Mouse (Mus musculus) cerebellum, adult 2 months (tissue): Measurements from ENCODE around the gene Trpv5. TPM values are rescaled to one million over a fixed set of nuclear protein-coding genes. Genes with fewer than 3 reads are reported as not detected.

Source experiments
- DNase-seq, 2 experiments: peaks; one replicate each; pipeline ENCODE4 v3.0.0; 2021
- H3K27ac ChIP-seq: fragments of 200-500 bp; 2 replicates; pipeline ENCODE4 v1.5.1; 2012; ENCODE audit warnings: low read length, control low read depth, inconsistent platforms; ENCODE audit not compliant: insufficient read depth
- H3K27me3 ChIP-seq: fragments of 200-500 bp; 2 replicates; pipeline ENCODE4 v1.6.1; 2012; ENCODE audit warnings: inconsistent platforms, mild to moderate bottlenecking, low read length, moderate library complexity; ENCODE audit not compliant: control insufficient read depth, insufficient read depth
- H3K4me1 ChIP-seq: fragments of 200-500 bp; 2 replicates; pipeline ENCODE4 v1.6.1; 2011; ENCODE audit warnings: low read length; ENCODE audit not compliant: control insufficient read depth, insufficient read depth
- H3K4me3 ChIP-seq: fragments of 200-500 bp; replicated peaks from 2 replicates; pipeline ENCODE3; 2011; ENCODE audit warnings: mild to moderate bottlenecking, low read depth, low read length, control low read depth; ENCODE audit not compliant: insufficient read depth
- CTCF ChIP-seq: fragments of 200-500 bp; IDR thresholded peaks from 2 replicates; pipeline ENCODE4 v1.5.1; 2011; ENCODE audit warnings: low read depth, mild to moderate bottlenecking, control low read depth, low read length, moderate library complexity, borderline replicate concordance; ENCODE audit not compliant: insufficient read depth
- POLR2A ChIP-seq: fragments of 200-500 bp; IDR thresholded peaks from 2 replicates; pipeline ENCODE4 v1.6.1; 2011; ENCODE audit warnings: low read length, control low read depth, borderline replicate concordance; ENCODE audit not compliant: insufficient read depth
- WGBS: fragments of 180-500 bp; shearing (Covaris S2); methylation state at CpG from one replicate; pipeline ENCODE4 v1.1.7; 2018; 5-methylcytosine and 5-hydroxymethylcytosine counted together
- polyA plus RNA-seq: library from polyadenylated mRNA; depleted of rRNA; stranded (reverse); fragments of >200 nt; gene quantifications from 2 replicates; pipeline ENCODE4 v1.2.3, GENCODE M21; 2012

Trpv5 gene
- polyA plus RNA-seq, 1 experiment: not detected

DNA sequence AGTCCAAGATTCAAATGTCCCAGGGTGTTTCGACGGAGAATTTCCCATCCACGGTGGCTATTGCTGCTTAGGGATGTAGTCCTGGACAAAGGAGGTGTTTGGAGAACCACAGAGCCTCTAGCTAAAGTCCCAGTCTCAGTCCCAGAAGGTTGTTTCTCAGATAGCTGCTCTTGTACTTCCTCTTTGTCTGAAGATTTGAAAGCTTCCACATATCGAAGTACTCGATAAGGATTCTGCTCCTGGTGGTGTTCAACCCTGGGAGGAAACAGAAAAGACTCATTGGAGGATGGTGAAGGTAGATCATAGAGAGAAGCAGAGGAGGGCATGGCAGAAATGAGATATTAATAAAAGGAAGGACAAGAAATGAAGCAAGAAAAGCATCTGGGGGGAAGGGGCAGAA is 27.4 kb downstream of the Trpv5 start:
- Histone ChIP-seq H3K27me3 (no peaks in the 10 kb centered on the region), H3K4me3 (no peak overlapping the region), H3K4me1 (no peaks in the 10 kb centered on the region), H3K27ac (no peak overlapping the region)
- no peak for DNase-seq
- TF ChIP-seq POLR2A: no peak
- no peak for TF ChIP-seq CTCF
- 91% methylated on average over 5 of the region's 5 CpGs for WGBS

DNA sequence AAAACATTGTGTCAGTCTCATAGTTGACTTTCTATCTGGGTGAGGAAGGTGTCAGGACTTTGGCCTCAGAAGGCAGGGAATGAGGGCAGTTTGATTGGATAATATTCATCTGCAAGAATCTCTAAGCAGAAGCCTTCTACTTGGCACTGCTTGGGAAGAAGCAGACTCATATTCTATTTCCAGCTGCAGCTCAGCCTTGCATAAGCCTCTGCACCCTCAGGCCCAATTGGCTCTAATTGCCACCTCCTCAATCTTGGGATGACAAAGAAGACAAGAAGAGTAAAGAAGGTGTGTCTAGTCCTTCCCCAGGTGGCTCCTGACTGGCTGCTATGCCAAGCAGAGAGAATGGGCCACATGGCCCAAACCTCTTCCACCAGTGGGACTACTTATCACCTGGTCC is 33.9 kb downstream of the Trpv5 start:
- H3K27me3 ChIP-seq: no peaks in the 10 kb centered on the region
- TF ChIP-seq CTCF (no peak), POLR2A (no peak)
- H3K4me1 ChIP-seq: no peaks in the 10 kb centered on the region
- no peak for DNase-seq
- H3K27ac ChIP-seq: no peak overlapping the region
- H3K4me3 ChIP-seq: no peak overlapping the region

DNA sequence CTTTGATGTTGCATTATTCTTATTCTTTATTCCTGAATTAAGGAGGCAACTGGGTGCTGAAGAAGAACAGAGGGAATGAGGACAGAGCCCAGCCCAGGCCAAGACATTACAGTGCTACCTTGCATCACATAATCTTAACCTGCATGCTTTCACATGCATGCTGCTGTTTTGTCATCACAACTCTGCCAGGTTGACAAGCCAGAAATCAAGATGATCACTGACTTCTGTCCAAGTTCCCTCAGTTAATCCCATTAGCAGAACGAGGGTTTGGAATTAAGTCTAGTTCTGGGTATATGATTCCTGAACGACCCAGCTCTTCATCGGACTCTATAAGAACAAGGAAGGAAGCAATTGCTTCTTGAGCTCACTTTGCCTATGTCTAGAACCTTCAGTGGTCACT is 34.3 kb downstream of the Trpv5 start:
- H3K4me1 ChIP-seq: no peaks in the 10 kb centered on the region

DNA sequence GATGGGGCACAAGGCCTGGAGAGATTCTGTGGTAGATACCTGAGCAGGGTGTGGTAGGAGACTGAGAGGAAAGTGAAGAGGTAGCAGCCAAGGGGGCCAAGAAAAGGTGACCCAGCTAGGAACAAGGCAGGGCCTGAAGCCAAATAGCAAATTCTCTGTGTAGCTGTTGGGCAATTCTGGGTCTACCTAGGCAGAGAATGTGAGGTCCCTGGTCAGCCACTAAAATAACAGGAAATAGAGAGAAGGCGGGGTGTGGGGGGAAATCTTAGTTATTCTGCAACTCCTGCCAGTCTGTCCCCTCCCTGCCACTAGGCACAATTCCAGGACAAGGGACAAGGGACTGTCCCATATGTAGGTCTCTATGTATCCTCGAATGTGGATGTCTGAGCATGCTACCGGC is 37.3 kb downstream of the Trpv5 start:
- Histone ChIP-seq H3K27ac (no peak overlapping the region), H3K4me3 (no peak overlapping the region), H3K4me1 (no peaks in the 10 kb centered on the region), H3K27me3 (no peaks in the 10 kb centered on the region)
- no peak for DNase-seq
- 89% methylated on average over 3 of the region's 3 CpGs for WGBS
- TF ChIP-seq POLR2A: no peak

More for the DNA sequence above, 34.3 kb downstream of the Trpv5 start:
- Histone ChIP-seq H3K27me3 (no peaks in the 10 kb centered on the region), H3K27ac (no peak overlapping the region), H3K4me3 (no peak overlapping the region)
- TF ChIP-seq POLR2A: no peak
- TF ChIP-seq CTCF: no peak
- no peak for DNase-seq
- WGBS: 63% methylated on average over 3 of the region's 3 CpGs

DNA sequence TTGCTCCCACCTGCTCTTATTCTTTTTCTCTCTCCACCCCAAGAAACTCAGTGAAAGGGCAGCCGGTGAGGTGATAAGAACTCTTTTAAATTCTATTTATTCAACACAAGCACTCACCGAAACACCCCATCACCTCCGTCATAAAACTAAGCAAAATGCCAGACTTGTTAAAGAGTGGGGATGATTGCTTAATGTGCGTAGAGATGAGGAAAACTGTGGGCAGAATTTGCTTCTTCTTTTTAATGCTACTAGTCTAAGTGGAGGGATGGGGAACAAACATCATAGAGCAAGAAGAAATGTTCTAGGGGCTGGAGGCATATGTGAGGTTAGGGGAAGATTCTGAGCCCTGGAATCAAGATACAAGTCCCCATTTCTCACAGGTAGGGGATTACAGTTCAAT is 37.8 kb downstream of the Trpv5 start:
- Histone ChIP-seq H3K27ac (no peak overlapping the region), H3K27me3 (no peaks in the 10 kb centered on the region), H3K4me3 (no peak overlapping the region), H3K4me1 (no peaks in the 10 kb centered on the region)
- TF ChIP-seq CTCF (no peak), POLR2A (no peak)
- DNase-seq: no peak
- 91% methylated on average over 4 of the region's 4 CpGs for WGBS

DNA sequence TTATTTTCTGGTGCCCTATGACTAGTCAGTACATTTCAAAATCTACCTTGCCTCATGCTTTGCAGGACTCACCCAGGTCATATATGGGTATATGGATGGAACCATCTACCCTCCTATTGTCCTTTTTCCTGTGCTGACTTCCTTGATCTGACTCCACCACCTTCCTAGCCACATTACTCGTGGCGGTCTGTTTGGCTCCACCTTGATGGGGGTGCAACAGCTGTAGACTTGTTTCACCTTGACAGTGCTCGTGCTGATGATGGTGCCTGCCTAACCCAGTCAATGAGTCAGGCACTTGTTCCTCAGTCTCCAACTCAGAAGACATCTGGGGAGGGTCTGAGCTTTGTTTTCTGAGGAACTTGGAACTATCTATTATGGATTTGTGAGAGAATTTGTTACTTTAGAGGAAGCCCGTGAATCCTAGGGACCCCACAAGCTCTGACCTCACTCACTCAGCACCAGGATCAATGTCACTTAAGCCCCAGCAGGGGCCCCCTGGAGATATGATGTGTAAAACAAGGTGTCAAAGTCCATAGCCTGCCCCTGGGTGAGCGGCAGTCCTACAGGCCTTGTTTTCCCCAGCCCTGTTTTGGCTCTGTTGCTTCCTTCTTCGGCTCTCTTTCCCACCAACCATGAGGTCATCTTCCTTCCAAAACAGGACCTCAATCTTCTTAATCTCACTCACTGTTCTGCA is 39.2 kb downstream of the Trpv5 start:
- H3K4me3 ChIP-seq: no peak overlapping the region
- TF ChIP-seq POLR2A: no peak
- TF ChIP-seq CTCF: no peak
- 85% methylated on average over 6 of the region's 6 CpGs for WGBS
- H3K27ac ChIP-seq: no peak overlapping the region
- H3K4me1 ChIP-seq: no peaks in the 10 kb centered on the region
- no peaks in the 10 kb centered on the region for H3K27me3 ChIP-seq
- no peak for DNase-seq

DNA sequence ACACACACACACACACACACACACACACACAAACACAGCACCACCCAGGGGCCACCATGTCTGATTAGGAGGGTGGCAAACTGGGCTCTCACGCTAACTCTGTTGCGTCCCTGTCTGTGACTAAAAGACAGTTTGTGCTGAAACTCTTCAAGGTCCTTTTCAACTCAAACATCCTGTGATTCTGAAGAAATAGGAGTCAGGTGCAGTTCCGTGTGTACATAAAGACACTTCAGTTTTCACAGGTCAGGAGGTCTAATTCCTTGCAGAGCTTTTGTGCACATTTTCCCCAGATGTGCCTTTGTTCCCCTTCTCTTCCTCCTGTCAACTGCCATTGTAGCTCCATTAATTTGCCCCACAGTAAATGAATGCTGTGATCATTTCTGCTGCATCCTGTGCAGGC is 40.1 kb downstream of the Trpv5 start:
- DNase-seq: no peak
- Histone ChIP-seq H3K27me3 (no peaks in the 10 kb centered on the region), H3K27ac (no peak overlapping the region), H3K4me3 (no peak overlapping the region), H3K4me1 (no peaks in the 10 kb centered on the region)
- WGBS: 69% methylated on average over 3 of the region's 3 CpGs
- no peak for TF ChIP-seq POLR2A
- no peak for TF ChIP-seq CTCF

DNA sequence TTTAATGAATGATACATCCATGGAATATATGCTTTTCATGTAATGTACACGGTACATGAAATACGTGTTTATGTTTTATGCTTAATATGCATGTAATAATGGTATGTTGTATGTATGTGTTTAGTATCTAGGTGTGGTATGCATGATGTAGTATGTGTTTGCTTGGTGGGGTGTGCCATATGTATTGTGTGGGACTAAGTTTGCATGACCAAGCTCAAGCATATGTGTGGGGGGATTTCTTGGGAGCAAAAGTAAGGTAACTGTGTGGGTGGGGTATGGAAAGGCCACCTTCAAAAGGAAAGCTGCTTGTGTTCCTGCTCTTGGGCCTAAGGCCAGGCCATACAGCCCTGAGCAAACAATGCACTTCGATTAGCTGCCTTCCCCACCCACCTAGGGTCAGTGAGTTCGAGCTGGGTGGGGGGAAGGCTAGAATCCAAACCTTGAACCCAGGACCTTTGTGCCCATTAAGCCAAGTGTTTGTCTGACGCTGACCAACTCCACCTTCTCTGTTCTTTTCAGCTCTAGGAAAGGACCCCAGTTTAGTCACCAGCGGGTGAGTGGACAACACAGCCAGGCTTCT is 42.6 kb downstream of the Trpv5 start:
- no peak for TF ChIP-seq CTCF
- no peak for TF ChIP-seq POLR2A
- no peak for DNase-seq
- H3K4me1 ChIP-seq: no peaks in the 10 kb centered on the region
- H3K27me3 ChIP-seq: no peaks in the 10 kb centered on the region
- WGBS: 82% methylated on average over 6 of the region's 6 CpGs
- H3K4me3 ChIP-seq: no peak overlapping the region
- no peak overlapping the region for H3K27ac ChIP-seq

DNA sequence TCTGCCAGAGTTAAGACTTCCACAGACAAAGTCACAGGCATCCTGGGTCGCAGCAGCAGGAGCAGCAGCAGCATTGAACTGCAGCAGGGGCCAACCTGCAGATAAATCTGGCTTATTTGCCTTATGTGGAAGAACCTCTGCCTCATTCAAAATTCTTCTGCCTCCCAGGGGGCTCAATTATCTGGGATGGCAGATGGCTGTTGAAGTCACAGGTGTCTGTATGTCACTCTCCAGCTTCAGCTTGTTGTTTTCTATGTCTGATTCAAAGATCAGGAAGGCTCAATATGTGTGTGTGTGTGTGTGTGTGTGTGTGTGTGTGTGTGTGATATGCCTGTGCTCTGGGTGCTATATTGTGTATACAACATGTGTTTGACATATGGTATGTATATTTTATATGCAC is 43.2 kb downstream of the Trpv5 start:
- H3K4me3 ChIP-seq: no peak overlapping the region
- TF ChIP-seq CTCF (no peak), POLR2A (no peak)
- 43% methylated on average over 1 of the region's 1 CpGs for WGBS
- H3K4me1 ChIP-seq: no peaks in the 10 kb centered on the region
- DNase-seq: no peak
- H3K27me3 ChIP-seq: no peaks in the 10 kb centered on the region
- H3K27ac ChIP-seq: no peak overlapping the region
